Mouse (Mus musculus): ENCODE measurements around the gene Sema6d. TPM values are rescaled to one million over a fixed set of nuclear protein-coding genes. Genes with fewer than 3 reads are reported as not detected.

Sema6d gene
- polyA plus RNA-seq, 1 experiment from 2014 or later: 4.9 TPM

GRCm38 (mm10) chr2:124642131-124642530 lies 552.4 kb downstream of the Sema6d start:
- no peak overlapping the region for H3K27ac ChIP-seq
- H3K4me3 ChIP-seq (replicated peaks; ENCODE audit: low read depth, low read length): no peak overlapping the region
- no peak overlapping the region for H3K4me2 ChIP-seq (ENCODE audit: low read length)
- ATAC-seq (replicated peaks; ENCODE audit: low FRiP score, low read depth) (no peak), DNase-seq (ENCODE audit: low spot score) (no peak)
- TF ChIP-seq CTCF (IDR thresholded peaks at IDR 0.05; ENCODE audit: low read depth): no peak
- no peaks in the 10 kb centered on the region for H3K9me3 ChIP-seq (replicated peaks; ENCODE audit: low read length)
- no peaks in the 10 kb centered on the region for H3K36me3 ChIP-seq (ENCODE audit: insufficient read depth, low read length)
- no peaks in the 10 kb centered on the region for H3K27me3 ChIP-seq (ENCODE audit: insufficient read depth, low read length)
- no peaks in the 10 kb centered on the region for H3K4me1 ChIP-seq (replicated peaks; ENCODE audit: insufficient read depth, low read length)
- WGBS: 73% methylated on average over 3 of the region's 3 CpGs
- no peak overlapping the region for H3K9ac ChIP-seq (ENCODE audit: low read depth, low read length)

- H3K4me1 ChIP-seq (replicated peaks; ENCODE audit: insufficient read depth, low read length): no peaks in the 10 kb centered on the region
Measured at GRCm38 (mm10) chr2:124650609-124651008, 560.8 kb downstream of the Sema6d start.

GRCm38 (mm10) chr2:124651146-124651545 lies 561.4 kb downstream of the Sema6d start:
- ATAC-seq (replicated peaks; ENCODE audit: low FRiP score, low read depth) (no peak), DNase-seq (ENCODE audit: low spot score) (no peak)
- Histone ChIP-seq H3K4me3 (replicated peaks; ENCODE audit: low read depth, low read length) (no peak overlapping the region), H3K4me1 (replicated peaks; ENCODE audit: insufficient read depth, low read length) (no peaks in the 10 kb centered on the region), H3K27ac (no peak overlapping the region), H3K27me3 (ENCODE audit: insufficient read depth, low read length) (no peaks in the 10 kb centered on the region), H3K4me2 (ENCODE audit: low read length) (no peak overlapping the region), H3K9ac (ENCODE audit: low read depth, low read length) (no peak overlapping the region), H3K9me3 (replicated peaks; ENCODE audit: low read length) (no peaks in the 10 kb centered on the region), H3K36me3 (ENCODE audit: insufficient read depth, low read length) (no peaks in the 10 kb centered on the region)
- TF ChIP-seq CTCF (IDR thresholded peaks at IDR 0.05; ENCODE audit: low read depth): no peak
- 72% methylated on average over 5 of the region's 5 CpGs for WGBS

More at GRCm38 (mm10) chr2:124650609-124651008, 560.8 kb downstream of the Sema6d start:
- Histone ChIP-seq H3K4me3 (replicated peaks; ENCODE audit: low read depth, low read length) (no peak overlapping the region), H3K27me3 (ENCODE audit: insufficient read depth, low read length) (no peaks in the 10 kb centered on the region), H3K27ac (no peak overlapping the region), H3K9me3 (replicated peaks; ENCODE audit: low read length) (no peaks in the 10 kb centered on the region), H3K36me3 (ENCODE audit: insufficient read depth, low read length) (no peaks in the 10 kb centered on the region), H3K9ac (ENCODE audit: low read depth, low read length) (no peak overlapping the region), H3K4me2 (ENCODE audit: low read length) (no peak overlapping the region)
- no peak for TF ChIP-seq CTCF (IDR thresholded peaks at IDR 0.05; ENCODE audit: low read depth)
- DNase-seq (ENCODE audit: low spot score): no peak
- no peak for ATAC-seq (replicated peaks; ENCODE audit: low FRiP score, low read depth)
- WGBS: 93% methylated on average over 2 of the region's 2 CpGs

GRCm38 (mm10) chr2:124653161-124653560 lies 563.4 kb downstream of the Sema6d start:
- H3K4me3 ChIP-seq (replicated peaks; ENCODE audit: low read depth, low read length): no peak overlapping the region
- whole genome bisulfite sequencing: 95% methylated on average over 7 of the region's 7 CpGs
- no peaks in the 10 kb centered on the region for H3K4me1 ChIP-seq (replicated peaks; ENCODE audit: insufficient read depth, low read length)
- H3K4me2 ChIP-seq (ENCODE audit: low read length): no peak overlapping the region
- DNase-seq (ENCODE audit: low spot score) (no peak), ATAC-seq (replicated peaks; ENCODE audit: low FRiP score, low read depth) (no peak)
- H3K9me3 ChIP-seq (replicated peaks; ENCODE audit: low read length): no peaks in the 10 kb centered on the region
- H3K27me3 ChIP-seq (ENCODE audit: insufficient read depth, low read length): no peaks in the 10 kb centered on the region
- no peak overlapping the region for H3K27ac ChIP-seq
- no peak for TF ChIP-seq CTCF (IDR thresholded peaks at IDR 0.05; ENCODE audit: low read depth)
- no peaks in the 10 kb centered on the region for H3K36me3 ChIP-seq (ENCODE audit: insufficient read depth, low read length)
- H3K9ac ChIP-seq (ENCODE audit: low read depth, low read length): no peak overlapping the region

- WGBS: 85% methylated on average over 11 of the region's 11 CpGs
- Histone ChIP-seq H3K36me3 (ENCODE audit: insufficient read depth, low read length) (peaks cover 20% of the 10 kb centered on the region; the same call in 1 of the 2 replicates), H3K27ac (no peak overlapping the region), H3K9ac (ENCODE audit: low read depth, low read length) (no peak overlapping the region), H3K4me3 (replicated peaks; ENCODE audit: low read depth, low read length) (no peak overlapping the region), H3K27me3 (ENCODE audit: insufficient read depth, low read length) (no peaks in the 10 kb centered on the region), H3K4me1 (replicated peaks; ENCODE audit: insufficient read depth, low read length) (no peaks in the 10 kb centered on the region), H3K9me3 (replicated peaks; ENCODE audit: low read length) (no peaks in the 10 kb centered on the region), H3K4me2 (ENCODE audit: low read length) (no peak overlapping the region)
- TF ChIP-seq CTCF (IDR thresholded peaks at IDR 0.05; ENCODE audit: low read depth): no peak
- DNase-seq (ENCODE audit: low spot score) (no peak), ATAC-seq (replicated peaks; ENCODE audit: low FRiP score, low read depth) (no peak)
Measured at GRCm38 (mm10) chr2:124657358-124657757, 567.6 kb downstream of the Sema6d start.

GRCm38 (mm10) chr2:124658374-124658773 lies 568.6 kb downstream of the Sema6d start:
- 87% methylated on average over 14 of the region's 14 CpGs for WGBS
- no peak overlapping the region for H3K9ac ChIP-seq (ENCODE audit: low read depth, low read length)
- ATAC-seq (replicated peaks; ENCODE audit: low FRiP score, low read depth): no peak
- no peak for TF ChIP-seq CTCF (IDR thresholded peaks at IDR 0.05; ENCODE audit: low read depth)
- H3K4me3 ChIP-seq (replicated peaks; ENCODE audit: low read depth, low read length): no peak overlapping the region
- DNase-seq (ENCODE audit: low spot score): no peak
- no peaks in the 10 kb centered on the region for H3K9me3 ChIP-seq (replicated peaks; ENCODE audit: low read length)
- no peaks in the 10 kb centered on the region for H3K27me3 ChIP-seq (ENCODE audit: insufficient read depth, low read length)
- H3K27ac ChIP-seq: no peak overlapping the region
- H3K4me2 ChIP-seq (ENCODE audit: low read length): no peak overlapping the region
- no peaks in the 10 kb centered on the region for H3K4me1 ChIP-seq (replicated peaks; ENCODE audit: insufficient read depth, low read length)
- H3K36me3 ChIP-seq (ENCODE audit: insufficient read depth, low read length): peaks cover 20% of the 10 kb centered on the region; the same call in 1 of the 2 replicates

GRCm38 (mm10) chr2:124659601-124660000 lies 569.8 kb downstream of the Sema6d start:
- no peak for ATAC-seq (replicated peaks; ENCODE audit: low FRiP score, low read depth)
- Histone ChIP-seq H3K4me1 (replicated peaks; ENCODE audit: insufficient read depth, low read length) (no peaks in the 10 kb centered on the region), H3K4me2 (ENCODE audit: low read length) (no peak overlapping the region), H3K36me3 (ENCODE audit: insufficient read depth, low read length) (peaks cover 28% of the 10 kb centered on the region), H3K27me3 (ENCODE audit: insufficient read depth, low read length) (no peaks in the 10 kb centered on the region), H3K9me3 (replicated peaks; ENCODE audit: low read length) (no peaks in the 10 kb centered on the region), H3K27ac (no peak overlapping the region), H3K4me3 (replicated peaks; ENCODE audit: low read depth, low read length) (no peak overlapping the region), H3K9ac (ENCODE audit: low read depth, low read length) (no peak overlapping the region)
- no peak for DNase-seq (ENCODE audit: low spot score)
- WGBS: 94% methylated on average over 13 of the region's 13 CpGs
- TF ChIP-seq CTCF (IDR thresholded peaks at IDR 0.05; ENCODE audit: low read depth): no peak
